Mouse (Mus musculus) midbrain, embryonic 11.5 days (tissue): ENCODE data around the gene Plekhg1. TPM values are rescaled to one million over a fixed set of nuclear protein-coding genes. Genes with fewer than 3 reads are reported as not detected.

ENCODE experiments used
- ATAC-seq: fragments of 200-750 bp; cut with Nextera tagmentation; 2 replicates; pipeline ENCODE4 v1.8.0; 2017; ENCODE audit warnings: moderate TSS enrichment, moderate library complexity; ENCODE audit not compliant: low FRiP score
- DNase-seq: peaks from one replicate; pipeline ENCODE4 v3.0.0; 2015; ENCODE audit warnings: low spot score; ENCODE audit errors: missing footprints
- H3K27ac ChIP-seq: fragments of 300-500 bp; sonication (generic); 2 replicates; pipeline ENCODE4 v1.5.1; 2014; ENCODE audit warnings: low read depth, low read length
- H3K27me3 ChIP-seq: fragments of 300-500 bp; sonication (generic); 2 replicates; pipeline ENCODE4 v1.6.1; 2014; ENCODE audit warnings: mild to moderate bottlenecking, low read length, moderate library complexity, mixed read lengths; ENCODE audit not compliant: control insufficient read depth, insufficient read depth
- H3K36me3 ChIP-seq: fragments of 300-500 bp; sonication (generic); 2 replicates; pipeline ENCODE4 v1.6.1; 2014; ENCODE audit warnings: mild to moderate bottlenecking, low read length, moderate library complexity, mixed read lengths; ENCODE audit not compliant: control insufficient read depth, insufficient read depth
- H3K4me1 ChIP-seq: fragments of 300-500 bp; sonication (generic); 2 replicates; pipeline ENCODE4 v1.6.1; 2014; ENCODE audit warnings: low read length; ENCODE audit not compliant: control insufficient read depth, insufficient read depth
- H3K4me2 ChIP-seq: fragments of 300-500 bp; sonication (generic); 2 replicates; pipeline ENCODE4 v1.6.1; 2014; ENCODE audit warnings: mild to moderate bottlenecking, moderate library complexity
- H3K4me3 ChIP-seq: fragments of 300-500 bp; sonication (generic); 2 replicates; pipeline ENCODE4 v1.5.1; 2014; ENCODE audit warnings: low read depth, low read length
- H3K9ac ChIP-seq: fragments of 300-500 bp; sonication (generic); 2 replicates; pipeline ENCODE4 v1.6.1; 2014; ENCODE audit warnings: low read length
- H3K9me3 ChIP-seq: fragments of 300-500 bp; sonication (generic); 2 replicates; pipeline ENCODE4 v1.6.1; 2016; ENCODE audit warnings: low read length; ENCODE audit not compliant: control insufficient read depth
- WGBS: fragments of 180-500 bp; shearing (Covaris S2); extraction: QIAGEN DNeasy Blood & Tissue Kit; methylation state at CpG from one replicate; pipeline ENCODE4 v1.1.7; 2014; 5-methylcytosine and 5-hydroxymethylcytosine counted together
- polyA plus RNA-seq: library from polyadenylated mRNA; unstranded; fragments of >200 nt; fragmentation: Nextera tagmentation; extraction: Ambion mirVana; gene quantifications from 2 replicates; pipeline ENCODE4 v1.2.1, GENCODE M21; 2014

Plekhg1 gene
- polyA plus RNA-seq, 1 experiment from 2014 or later, result 16.8 TPM

GRCm38 (mm10) chr10:3769131-3769530, 29.0 kb downstream of the Plekhg1 start:
- 88% methylated on average over 5 of the region's 5 CpGs for WGBS
- H3K4me1 ChIP-seq, result no peaks in the 10 kb centered on the region

GRCm38 (mm10) chr10:3774330-3774729, 34.2 kb downstream of the Plekhg1 start:
- ATAC-seq, result no peak
- no peak overlapping the region for H3K9ac ChIP-seq
- no peak overlapping the region for H3K27ac ChIP-seq
- 94% methylated on average over 2 of the region's 2 CpGs for WGBS
- H3K27me3 ChIP-seq, result no peaks in the 10 kb centered on the region
- no peak overlapping the region for H3K4me2 ChIP-seq
- no peak overlapping the region for H3K4me3 ChIP-seq
- no peak for DNase-seq
- H3K36me3 ChIP-seq, result no peaks in the 10 kb centered on the region
- H3K9me3 ChIP-seq, result no peaks in the 10 kb centered on the region
- H3K4me1 ChIP-seq, result no peaks in the 10 kb centered on the region

More at GRCm38 (mm10) chr10:3769131-3769530, 29.0 kb downstream of the Plekhg1 start:
- H3K4me3 ChIP-seq, result no peak overlapping the region
- H3K36me3 ChIP-seq, result no peaks in the 10 kb centered on the region
- no peak for DNase-seq
- no peak overlapping the region for H3K27ac ChIP-seq
- ATAC-seq, result no peak
- no peaks in the 10 kb centered on the region for H3K27me3 ChIP-seq
- no peak overlapping the region for H3K9ac ChIP-seq
- H3K4me2 ChIP-seq, result no peak overlapping the region
- H3K9me3 ChIP-seq, result no peaks in the 10 kb centered on the region

- Histone ChIP-seq H3K4me2 (no peak overlapping the region), H3K36me3 (no peaks in the 10 kb centered on the region), H3K9me3 (no peaks in the 10 kb centered on the region), H3K27me3 (no peaks in the 10 kb centered on the region), H3K4me1 (no peaks in the 10 kb centered on the region), H3K9ac (no peak overlapping the region), H3K27ac (no peak overlapping the region), H3K4me3 (no peak overlapping the region)
- no peak for DNase-seq
- 81% methylated on average over 2 of the region's 2 CpGs for WGBS
- no peak for ATAC-seq
Observed at GRCm38 (mm10) chr10:3776761-3777160, 36.6 kb downstream of the Plekhg1 start.

- Histone ChIP-seq H3K27ac (no peak overlapping the region), H3K4me2 (no peak overlapping the region), H3K4me1 (no peaks in the 10 kb centered on the region), H3K36me3 (no peaks in the 10 kb centered on the region), H3K9ac (no peak overlapping the region), H3K9me3 (no peaks in the 10 kb centered on the region), H3K4me3 (no peak overlapping the region), H3K27me3 (no peaks in the 10 kb centered on the region)
- no peak for ATAC-seq
- DNase-seq, result no peak
- WGBS, result 89% methylated on average over 4 of the region's 4 CpGs
Observed at GRCm38 (mm10) chr10:3785362-3785761, 45.2 kb downstream of the Plekhg1 start.

GRCm38 (mm10) chr10:3786531-3786930, 46.4 kb downstream of the Plekhg1 start:
- H3K4me1 ChIP-seq, result no peaks in the 10 kb centered on the region
- no peak overlapping the region for H3K4me2 ChIP-seq
- H3K9me3 ChIP-seq, result no peaks in the 10 kb centered on the region
- 84% methylated on average over 4 of the region's 4 CpGs for WGBS
- DNase-seq, result no peak
- H3K27ac ChIP-seq, result no peak overlapping the region
- H3K36me3 ChIP-seq, result no peaks in the 10 kb centered on the region
- H3K27me3 ChIP-seq, result no peaks in the 10 kb centered on the region
- no peak overlapping the region for H3K9ac ChIP-seq
- no peak overlapping the region for H3K4me3 ChIP-seq
- no peak for ATAC-seq

GRCm38 (mm10) chr10:3787006-3787405, 46.8 kb downstream of the Plekhg1 start:
- Histone ChIP-seq H3K4me1 (no peaks in the 10 kb centered on the region), H3K27me3 (no peaks in the 10 kb centered on the region), H3K27ac (no peak overlapping the region), H3K36me3 (no peaks in the 10 kb centered on the region), H3K9me3 (no peaks in the 10 kb centered on the region), H3K9ac (no peak overlapping the region), H3K4me2 (no peak overlapping the region), H3K4me3 (no peak overlapping the region)
- 84% methylated on average over 5 of the region's 5 CpGs for WGBS
- ATAC-seq (no peak), DNase-seq (no peak)

GRCm38 (mm10) chr10:3793825-3794224, 53.7 kb downstream of the Plekhg1 start:
- no peaks in the 10 kb centered on the region for H3K27me3 ChIP-seq
- H3K9me3 ChIP-seq, result no peaks in the 10 kb centered on the region
- H3K4me3 ChIP-seq, result no peak overlapping the region
- ATAC-seq, result no peak
- no peak overlapping the region for H3K4me2 ChIP-seq
- no peaks in the 10 kb centered on the region for H3K4me1 ChIP-seq
- WGBS, result 89% methylated on average over 3 of the region's 3 CpGs
- H3K9ac ChIP-seq, result no peak overlapping the region
- H3K27ac ChIP-seq, result no peak overlapping the region
- H3K36me3 ChIP-seq, result no peaks in the 10 kb centered on the region
- no peak for DNase-seq

GRCm38 (mm10) chr10:3799455-3799854, 59.3 kb downstream of the Plekhg1 start:
- ATAC-seq (no peak), DNase-seq (no peak)
- Histone ChIP-seq H3K9me3 (no peaks in the 10 kb centered on the region), H3K9ac (no peak overlapping the region), H3K4me1 (no peaks in the 10 kb centered on the region), H3K36me3 (no peaks in the 10 kb centered on the region), H3K27me3 (no peaks in the 10 kb centered on the region), H3K27ac (no peak overlapping the region), H3K4me3 (no peak overlapping the region), H3K4me2 (no peak overlapping the region)

- H3K9me3 ChIP-seq, result no peaks in the 10 kb centered on the region
- H3K27me3 ChIP-seq, result no peaks in the 10 kb centered on the region
- no peaks in the 10 kb centered on the region for H3K4me1 ChIP-seq
- DNase-seq (no peak), ATAC-seq (no peak)
- 80% methylated on average over 6 of the region's 6 CpGs for WGBS
- no peak overlapping the region for H3K9ac ChIP-seq
- H3K27ac ChIP-seq, result no peak overlapping the region
- no peak overlapping the region for H3K4me2 ChIP-seq
- no peaks in the 10 kb centered on the region for H3K36me3 ChIP-seq
- H3K4me3 ChIP-seq, result no peak overlapping the region
Observed at GRCm38 (mm10) chr10:3801254-3801653, 61.1 kb downstream of the Plekhg1 start.

- Histone ChIP-seq H3K4me1 (no peaks in the 10 kb centered on the region), H3K27me3 (no peaks in the 10 kb centered on the region), H3K4me2 (no peak overlapping the region), H3K36me3 (no peaks in the 10 kb centered on the region), H3K4me3 (no peak overlapping the region), H3K9ac (no peak overlapping the region), H3K27ac (no peak overlapping the region), H3K9me3 (no peaks in the 10 kb centered on the region)
- ATAC-seq (no peak), DNase-seq (no peak)
- 60% methylated on average over 3 of the region's 3 CpGs for WGBS
Observed at GRCm38 (mm10) chr10:3805334-3805733, 65.2 kb downstream of the Plekhg1 start.
